Mouse (Mus musculus) urinary bladder, postnatal 36 days (tissue): ENCODE measurements around the gene Tmem199.

ENCODE experiments used
- DNase-seq, 2 experiments: peaks; one replicate each; pipeline ENCODE4 v3.0.0; 2022; ENCODE audit warnings: low spot score in 2 of 2, mixed read lengths in 1 of 2

The Tmem199 gene

DNA sequence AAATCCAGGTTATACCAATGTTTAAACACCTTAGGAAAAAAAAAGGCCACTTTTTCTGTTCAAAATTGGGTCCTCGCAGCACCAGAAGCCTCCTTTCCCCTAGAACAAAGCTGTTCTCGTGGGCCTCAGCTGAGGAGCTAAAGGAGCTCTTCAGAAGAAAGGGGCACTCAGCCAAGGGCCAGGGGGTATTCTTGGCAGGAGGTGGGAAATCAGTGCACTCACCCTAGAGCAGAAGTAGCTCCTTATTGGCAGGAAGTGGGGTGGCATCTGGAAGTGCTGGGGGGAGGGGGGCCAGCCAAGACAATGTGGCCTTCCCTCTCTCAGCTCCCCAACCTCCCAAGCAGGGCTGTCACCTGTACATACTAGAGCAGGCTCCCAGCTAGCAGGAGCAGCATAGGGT lies 12.9 kb upstream of the Tmem199 start:
- no peak for DNase-seq

- no peak for DNase-seq
These were observed 11.4 kb upstream of the Tmem199 start for GRCm38 (mm10) chr11:78523241-78523955.

GRCm38 (mm10) chr11:78522481-78522997 lies 10.6 kb upstream of the Tmem199 start:
- DNase-seq = no peak

- DNase-seq = no peak
These were observed 9.9 kb upstream of the Tmem199 start for GRCm38 (mm10) chr11:78521880-78522279.

GRCm38 (mm10) chr11:78518931-78519330 lies 7.0 kb upstream of the Tmem199 start:
- no peak for DNase-seq

DNA sequence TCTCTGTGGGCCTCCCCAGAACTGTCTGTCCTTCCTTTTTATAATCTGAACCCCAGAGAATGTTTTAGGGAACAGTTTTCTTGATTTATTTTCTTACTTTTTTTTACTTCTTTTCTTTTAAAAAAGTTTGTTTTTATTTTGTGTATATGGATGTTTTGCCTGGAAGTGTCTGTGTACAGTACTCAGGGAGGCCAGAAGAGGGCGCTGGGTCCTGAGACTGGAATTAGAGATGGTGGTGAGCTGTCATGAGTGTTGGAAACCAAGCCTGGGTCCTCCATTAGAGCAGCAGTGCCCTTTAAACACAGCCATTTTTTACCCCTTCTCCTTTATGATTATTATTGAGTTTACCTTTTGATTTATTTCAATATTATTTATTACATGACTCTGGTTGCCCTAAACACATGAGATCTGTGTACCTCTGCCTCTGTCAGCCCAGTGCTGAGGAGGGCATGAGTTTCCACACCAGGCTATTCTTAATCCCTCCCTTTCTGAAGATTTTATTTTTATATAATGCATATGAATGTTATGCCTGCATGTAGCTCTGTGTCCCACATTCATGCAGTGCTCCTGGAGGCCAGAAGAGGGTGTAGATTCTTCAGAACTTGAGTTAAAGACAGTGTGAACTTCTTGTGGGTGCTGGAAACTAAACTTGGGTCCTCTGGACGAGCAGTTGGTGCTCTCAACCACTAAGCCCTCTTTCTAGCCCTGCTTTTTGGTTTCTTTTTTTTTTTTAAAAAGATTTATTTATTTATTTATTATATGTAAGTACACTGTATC lies 3.8 kb upstream of the Tmem199 start:
- no peak for DNase-seq

DNA sequence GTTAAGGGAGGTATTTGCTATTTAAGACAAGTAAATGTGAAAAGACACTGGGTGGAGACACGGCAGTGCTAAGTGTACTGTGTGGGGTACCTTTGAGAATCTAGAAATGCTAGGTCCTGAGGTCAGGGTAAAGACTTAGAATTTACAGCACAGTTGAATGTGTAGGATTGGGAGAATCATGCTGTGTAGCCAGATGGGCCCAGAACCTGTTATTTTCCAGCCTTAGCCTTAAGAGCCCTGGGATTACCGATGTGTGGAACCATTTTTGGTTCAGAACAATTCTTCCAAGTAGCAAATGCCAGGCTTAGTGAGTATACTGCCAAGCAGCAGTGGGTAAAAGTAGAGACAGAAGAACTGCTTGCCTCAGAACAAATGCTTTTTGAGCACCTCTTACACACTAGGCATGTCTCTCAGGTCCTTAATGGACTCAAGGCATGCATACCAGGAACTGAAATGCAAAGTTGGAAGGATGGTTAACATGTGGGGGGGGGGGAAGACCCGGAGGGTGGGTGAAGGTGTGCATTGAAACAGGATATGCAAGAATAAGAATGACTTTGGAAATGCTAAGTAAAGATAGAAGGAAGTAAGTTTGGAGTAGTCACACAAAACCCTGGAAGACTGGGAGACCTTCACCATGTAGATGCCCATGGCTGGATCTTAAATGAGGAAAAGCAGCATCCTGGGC lies 1.3 kb upstream of the Tmem199 start:
- DNase-seq = no peak

DNA sequence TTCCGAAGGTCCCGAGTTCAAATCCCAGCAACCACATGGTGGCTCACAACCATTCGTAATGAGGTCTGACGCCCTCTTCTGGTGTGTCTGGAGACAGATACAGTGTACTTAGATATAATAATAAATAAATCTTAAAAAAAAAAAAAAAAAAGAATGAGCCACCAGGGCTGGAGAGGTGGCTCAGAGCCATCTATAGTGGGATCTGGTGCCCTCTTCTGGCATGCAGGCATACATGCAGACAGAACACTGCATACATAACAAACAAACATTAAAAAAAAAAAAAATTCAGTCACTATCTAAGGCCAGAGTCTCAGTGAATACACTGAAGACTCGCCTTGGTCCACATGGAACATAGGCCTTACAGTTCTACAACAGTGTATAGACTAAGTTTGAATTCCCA lies 2.8 kb downstream of the Tmem199 start:
- DNase-seq = no peak

GRCm38 (mm10) chr11:78505430-78505829 lies 6.5 kb downstream of the Tmem199 start:
- DNase-seq = no peak

- DNase-seq = no peak
These were observed 8.9 kb downstream of the Tmem199 start, which contains the start of gene Sebox for GRCm38 (mm10) chr11:78502909-78503650. TSS of gene Sebox (plus strand) at chr11:78503447.

DNA sequence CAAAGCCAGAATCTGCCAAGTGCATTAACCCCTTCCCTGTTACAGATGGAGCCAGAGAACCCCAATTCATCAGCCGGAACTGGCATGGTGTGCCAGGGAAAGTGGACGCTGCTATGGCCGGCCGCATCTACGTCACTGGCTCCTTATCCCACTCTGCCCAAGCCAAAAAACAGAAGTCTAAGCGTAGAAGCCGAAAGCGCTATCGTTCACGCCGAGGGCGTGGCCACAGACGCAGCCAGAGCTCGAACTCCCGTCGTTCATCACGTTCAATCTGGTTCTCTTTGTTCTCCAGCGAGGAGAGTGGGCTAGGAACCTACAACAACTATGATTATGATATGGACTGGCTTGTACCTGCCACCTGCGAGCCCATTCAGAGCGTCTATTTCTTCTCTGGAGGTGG lies 10.4 kb downstream of the Tmem199 start:
- no peak for DNase-seq

DNA sequence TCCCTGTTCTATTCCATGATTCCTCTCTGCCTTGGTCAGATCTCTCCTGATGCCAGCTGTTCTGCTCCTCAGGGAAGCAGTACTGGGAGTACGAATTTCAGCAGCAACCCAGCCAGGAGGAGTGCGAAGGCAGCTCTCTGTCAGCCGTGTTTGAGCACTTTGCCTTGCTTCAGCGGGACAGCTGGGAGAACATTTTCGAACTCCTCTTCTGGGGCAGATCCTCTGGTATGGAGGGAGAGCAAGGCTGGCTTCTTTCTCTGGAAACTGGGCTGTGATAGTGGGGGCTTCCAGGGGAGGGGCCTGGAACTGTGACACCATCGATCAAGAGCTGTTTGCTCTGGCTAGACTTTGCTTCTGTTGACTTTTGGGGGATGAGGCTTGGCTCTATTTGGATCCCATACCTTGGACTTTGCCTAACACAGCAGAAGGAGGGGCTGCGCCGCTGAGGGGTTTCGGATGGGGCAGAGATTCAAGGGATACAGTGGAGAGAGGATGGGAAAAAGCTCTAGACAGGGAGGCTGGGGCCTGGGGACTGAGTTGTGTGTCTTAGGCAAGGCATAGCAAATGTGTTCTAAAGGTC lies 11.3 kb downstream of the Tmem199 start:
- DNase-seq = no peak

- no peak for DNase-seq
These were observed 12.4 kb downstream of the Tmem199 start for GRCm38 (mm10) chr11:78499543-78499942.

GRCm38 (mm10) chr11:78499004-78499403 lies 13.0 kb downstream of the Tmem199 start, which contains the start of gene Vtn:
TSS of gene Vtn (plus strand) at chr11:78499091.
- no peak for DNase-seq

DNA sequence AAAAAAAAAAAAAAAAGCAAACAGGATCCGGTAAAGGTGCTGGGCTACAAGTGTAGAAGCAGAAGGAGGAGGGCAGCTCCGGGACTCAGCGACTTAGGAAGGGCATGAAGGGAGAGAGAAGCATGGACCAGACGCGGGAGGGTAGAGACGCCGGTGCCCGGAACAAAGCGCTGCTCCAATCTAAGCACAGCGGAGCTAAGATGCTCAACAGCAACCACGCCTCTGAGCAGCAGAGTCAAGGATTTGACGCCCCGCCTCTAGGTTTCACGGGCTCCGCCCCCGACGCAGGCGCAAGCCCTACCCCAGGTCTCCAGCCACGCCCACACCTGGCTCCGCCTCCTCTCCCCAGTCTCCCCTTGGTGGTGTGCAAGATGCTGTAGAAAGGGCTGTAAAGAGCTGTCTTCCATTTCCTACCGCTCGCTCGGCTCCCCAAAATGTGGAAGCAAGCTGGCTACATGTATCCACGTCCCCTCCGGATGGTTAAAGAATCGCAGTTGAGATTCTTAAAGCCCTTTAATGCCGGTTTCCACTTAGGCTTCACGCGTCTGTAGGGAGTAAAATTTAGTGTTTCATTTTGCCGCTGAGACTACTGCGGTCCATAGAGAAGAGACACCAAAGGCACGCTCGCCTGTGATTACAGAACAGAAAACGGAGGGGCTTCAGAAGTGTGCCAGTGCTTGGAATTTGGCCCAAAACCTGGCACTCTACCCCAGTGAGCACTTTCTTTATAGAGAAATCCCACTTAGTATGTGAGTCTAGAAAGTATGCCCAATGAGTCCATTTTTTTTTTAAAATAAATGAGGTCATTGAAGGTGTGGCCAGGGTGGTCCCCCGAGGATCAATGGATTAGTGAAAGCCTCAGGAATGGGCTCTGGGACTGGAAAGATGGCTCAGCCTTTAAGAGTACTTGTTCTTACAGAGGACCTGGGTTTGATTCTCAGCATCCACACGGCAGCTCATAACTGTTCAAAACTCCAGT lies 14.1 kb downstream of the Tmem199 start, which contains the start of gene Sarm1:
Sarm1 (minus strand) TSS at position 211 of the 979 bp plus-strand sequence.
- DNase-seq = peak; percentile 77 to 91

DNA sequence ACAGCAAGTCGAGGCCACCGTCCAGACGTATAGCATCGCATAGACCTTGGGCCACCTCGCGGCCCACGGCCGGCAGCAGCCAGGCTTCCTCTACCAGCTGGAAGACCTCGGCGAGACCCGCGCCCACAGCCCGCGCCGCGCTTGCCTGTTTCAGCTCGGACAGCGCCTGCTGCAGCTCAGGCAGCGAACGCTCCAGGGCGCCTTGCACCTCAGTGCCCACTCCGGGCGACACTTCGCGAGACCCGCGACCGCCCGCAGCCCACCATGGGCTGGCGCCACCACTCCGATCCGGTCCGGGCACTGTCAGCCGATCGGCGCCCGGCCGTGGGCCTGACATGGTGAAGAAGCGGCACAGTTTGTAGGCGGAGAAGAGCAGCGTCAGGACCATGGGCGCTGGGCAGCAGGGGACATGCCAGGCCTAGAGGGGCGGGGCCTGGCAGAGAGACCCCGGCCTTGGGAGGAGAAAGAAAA lies 14.9 kb downstream of the Tmem199 start:
- no peak for DNase-seq

DNA sequence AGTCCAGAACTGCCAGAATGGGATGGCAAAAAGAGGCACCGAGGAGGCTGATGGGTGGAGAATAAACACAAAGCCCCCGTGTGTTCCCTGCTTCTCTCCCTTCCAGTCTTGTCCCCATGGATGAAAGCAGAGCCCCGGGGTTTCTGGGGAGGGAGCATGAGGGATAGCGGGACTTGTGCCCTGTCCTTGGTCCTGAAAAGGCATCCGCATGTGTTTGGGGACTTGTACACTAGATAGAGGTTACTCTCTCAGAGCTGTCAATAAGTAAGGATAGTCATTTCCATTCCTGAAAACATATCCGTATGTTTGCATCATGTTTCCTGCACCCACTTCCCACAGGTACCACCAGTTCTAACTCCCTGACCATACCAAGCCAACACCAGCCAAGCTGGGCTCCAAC lies 16.1 kb downstream of the Tmem199 start:
- no peak for DNase-seq

- DNase-seq = no peak
These were observed 21.2 kb downstream of the Tmem199 start for GRCm38 (mm10) chr11:78490781-78491241.

DNA sequence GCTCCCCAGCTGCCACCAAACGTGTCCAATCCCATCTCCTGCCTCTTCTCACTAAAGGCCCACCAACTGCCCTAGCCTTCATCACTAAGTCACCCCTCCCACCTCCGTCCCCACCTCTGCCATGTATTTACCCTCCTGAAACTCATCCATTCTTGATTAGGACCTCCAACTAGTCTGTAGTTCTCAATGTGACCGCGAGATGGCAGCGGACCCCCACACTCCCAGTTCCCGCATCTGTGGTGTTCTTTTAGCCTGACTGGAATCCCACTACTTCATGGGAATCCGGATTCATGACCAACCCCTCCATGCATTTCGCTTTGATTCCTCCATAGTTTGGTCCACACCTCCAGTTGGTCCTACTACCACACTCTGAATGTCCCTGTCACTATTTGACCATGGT lies 23.8 kb downstream of the Tmem199 start:
- DNase-seq = peak; percentile 55 to 69

DNA sequence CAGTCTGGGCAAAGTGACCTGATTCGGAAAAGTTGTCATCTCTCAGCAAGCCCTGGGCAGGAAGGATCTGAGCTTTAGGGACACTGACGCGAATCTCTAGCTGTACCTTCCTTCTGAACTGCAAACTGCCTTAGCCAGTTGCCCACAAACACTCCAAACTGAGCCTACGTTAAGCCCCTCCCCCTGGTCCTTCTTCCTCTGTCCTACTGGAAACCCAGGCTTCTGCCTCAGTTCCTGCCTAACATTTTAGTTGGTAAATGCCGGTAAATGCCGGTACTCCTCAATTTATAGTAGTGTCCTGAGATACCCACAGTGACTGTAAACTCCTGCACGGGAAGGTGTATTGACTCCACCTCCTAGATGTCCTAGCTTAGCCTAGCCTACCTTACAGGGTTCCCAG lies 28.3 kb downstream of the Tmem199 start:
- DNase-seq = no peak
